Mouse (Mus musculus): ENCODE data around the gene Fxyd7.

Gene Fxyd7

DNA sequence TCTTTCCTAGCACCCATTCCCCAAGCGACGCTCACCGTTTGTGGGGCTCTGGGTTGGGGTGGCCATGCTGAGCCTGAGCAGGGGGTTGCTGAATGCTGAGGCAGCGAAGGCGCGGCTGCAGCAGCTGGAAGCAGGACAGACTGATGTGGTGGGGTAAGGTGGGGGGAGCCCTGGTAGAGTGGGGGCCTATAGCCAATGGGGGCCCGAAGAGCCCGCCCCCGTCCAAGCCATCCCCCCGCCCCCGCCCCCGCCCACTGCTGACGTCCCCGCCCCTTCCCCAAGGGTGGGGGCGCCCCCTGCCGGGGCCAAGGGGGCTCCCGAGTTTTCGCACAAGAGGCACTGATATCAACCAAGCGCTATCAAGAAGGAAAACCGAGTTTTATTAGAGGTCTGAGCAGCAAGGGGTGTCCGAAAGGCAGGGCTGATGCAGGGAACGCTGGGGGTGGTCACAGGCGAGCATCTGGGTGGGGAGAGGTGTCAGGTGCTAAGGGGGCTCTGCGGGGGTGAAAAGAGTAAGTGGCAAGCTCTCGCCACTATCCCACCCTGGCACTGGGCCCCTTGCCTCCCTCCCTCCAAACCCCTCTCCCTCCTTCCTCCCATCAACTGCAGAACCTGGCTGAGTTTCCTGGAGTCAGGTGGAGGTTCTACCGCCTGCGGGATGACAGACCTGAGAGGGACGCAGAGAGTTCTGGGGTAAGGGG lies at the start of gene Fxyd7:
Gene Fxyd7, minus strand, starts transcription at position 147 of the 701 bp plus-strand sequence.
- DNase-seq: peak; percentile 49

DNA sequence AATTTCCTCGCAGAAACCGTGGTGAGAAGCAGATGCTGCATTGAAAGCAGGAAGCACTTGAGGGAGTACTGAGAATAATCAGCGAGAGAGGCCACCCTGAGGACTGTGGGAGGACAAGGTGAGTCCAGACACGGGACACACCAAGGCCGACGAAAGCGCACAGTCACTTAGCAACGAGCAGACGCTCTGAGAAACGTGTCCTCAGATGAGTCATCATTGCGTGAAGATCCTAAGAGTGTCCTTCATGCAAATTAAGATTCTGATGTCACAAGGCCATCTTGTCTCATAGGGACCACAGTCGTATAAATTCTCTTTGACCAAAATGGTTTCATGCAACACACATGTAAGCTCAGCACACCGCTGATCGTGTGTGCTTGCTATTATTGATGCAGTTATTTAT lies 49.5 kb upstream of the Fxyd7 start:
- no peak for DNase-seq

DNA sequence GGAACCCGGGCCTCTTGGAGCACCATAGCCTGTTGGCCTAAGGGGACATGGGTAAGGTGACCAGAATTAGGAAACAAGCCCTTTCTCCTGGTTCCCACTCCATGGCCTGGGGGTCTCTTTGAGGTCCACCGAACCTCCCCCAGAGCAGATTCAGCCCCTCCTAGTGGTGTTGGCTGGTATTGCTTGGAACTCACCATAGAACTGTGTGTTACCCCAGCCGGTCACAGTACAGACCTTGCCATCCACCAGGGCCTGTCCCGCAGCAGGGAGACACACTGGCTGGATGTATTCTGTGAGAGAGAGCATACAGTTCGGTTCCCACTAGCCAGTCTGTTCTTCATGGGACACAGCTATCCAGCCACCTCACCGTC lies 48.3 kb upstream of the Fxyd7 start:
- no peak for DNase-seq

DNA sequence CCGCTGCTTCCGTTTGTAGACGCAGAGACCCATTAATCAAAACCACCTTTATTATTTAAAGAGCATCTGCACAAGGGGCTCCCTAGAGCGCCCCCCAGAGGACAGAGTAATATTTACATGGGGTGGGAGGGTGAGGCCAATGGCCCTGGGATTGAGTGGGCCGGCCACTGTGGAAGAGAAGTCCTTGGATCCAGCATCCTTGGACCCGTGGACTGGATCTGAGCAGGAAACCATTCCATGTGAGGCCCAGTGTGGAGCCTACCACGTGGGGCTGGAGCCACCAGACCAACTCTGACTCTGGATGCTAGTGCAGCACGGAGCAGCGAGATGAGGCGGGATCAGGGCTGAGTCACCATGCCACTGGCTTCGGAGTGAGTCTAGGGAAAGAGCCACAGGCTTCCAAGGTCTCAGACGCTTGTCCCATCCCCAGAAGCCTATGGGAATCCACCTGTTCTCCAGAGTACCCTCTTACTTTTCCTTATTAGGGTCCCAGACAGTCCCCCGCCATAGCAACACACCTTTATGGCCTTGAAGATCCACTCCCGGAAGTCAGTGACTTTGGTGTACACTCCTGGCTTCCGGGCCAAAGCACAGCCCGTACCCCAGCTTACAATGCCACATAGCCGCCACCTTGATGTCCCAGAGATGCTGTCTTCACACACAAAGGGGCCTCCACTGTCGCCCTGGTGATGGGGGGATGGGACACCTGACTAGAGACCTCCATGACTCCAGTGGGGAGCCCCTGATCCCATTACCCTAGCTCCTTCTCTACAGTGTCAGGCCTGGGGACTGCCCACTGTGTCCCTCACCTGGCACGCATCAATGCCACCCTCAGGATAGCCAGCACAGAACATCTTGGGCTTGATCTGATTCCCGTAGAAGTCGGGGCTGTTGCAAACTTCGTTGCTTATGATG lies 47.7 kb upstream of the Fxyd7 start:
- DNase-seq: no peak

DNA sequence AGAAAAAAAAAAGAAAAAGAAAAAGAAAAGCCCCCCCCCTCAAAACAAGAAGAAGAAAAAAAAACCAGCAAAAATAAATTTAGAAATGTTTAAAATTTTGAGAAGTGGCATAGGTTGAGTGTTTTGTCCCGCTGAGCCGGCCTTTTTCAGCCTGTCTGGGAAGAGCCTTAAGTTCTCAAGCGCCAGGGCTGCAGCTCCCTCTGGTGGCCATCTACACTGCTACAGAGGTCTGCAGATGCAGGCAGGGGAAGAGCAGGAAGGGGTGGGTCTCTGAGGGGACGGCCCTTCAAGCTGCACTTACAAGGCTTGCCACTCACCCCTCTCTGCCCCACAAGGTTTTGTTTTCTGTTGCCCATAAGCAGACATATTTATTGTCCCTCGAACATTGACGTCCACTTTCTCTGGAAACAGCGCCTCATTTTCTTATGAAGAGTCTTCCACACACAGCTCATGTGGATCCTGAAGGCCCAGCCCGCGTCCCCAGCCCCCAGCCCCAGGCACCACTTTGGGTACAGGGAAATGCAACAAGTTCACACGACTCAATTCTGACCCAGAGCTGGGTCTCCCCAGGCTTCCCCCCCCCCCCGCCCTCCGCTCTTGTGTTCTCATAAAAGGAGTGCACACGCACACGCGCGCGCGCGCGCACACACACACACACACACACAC lies 46.4 kb upstream of the Fxyd7 start:
- DNase-seq: peak; percentile 85

DNA sequence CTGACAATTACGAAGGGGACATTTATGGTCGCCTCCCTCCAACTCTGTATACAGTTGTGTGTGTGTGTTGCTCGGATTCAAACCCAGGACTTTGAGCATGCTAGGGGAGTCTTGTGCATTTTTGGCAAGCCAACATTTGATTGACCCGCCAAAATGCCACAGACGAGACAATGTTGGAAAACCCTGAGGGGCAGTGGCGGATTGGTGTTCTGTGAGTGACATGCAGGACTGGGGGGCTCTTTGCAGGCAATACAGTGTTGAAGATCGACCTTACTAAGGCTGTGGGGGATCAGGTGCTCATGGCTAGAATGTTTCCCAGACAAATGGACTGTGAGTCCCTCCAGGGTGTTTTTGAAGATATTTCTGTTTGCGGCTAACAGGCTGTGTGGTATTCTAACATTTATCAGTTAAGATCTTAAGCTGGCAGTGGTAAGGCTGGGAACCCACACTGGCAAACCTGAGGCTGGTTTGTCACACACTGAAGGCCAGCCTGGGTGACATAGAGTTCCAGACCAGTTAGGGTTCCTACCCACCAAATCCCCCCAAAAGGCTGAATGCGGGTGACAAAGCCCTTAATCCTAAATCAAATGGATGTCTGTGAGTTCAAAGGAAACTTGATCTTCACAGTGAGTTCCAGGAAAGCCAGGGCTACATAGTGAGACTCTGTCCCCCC lies 45.8 kb upstream of the Fxyd7 start:
- no peak for DNase-seq

DNA sequence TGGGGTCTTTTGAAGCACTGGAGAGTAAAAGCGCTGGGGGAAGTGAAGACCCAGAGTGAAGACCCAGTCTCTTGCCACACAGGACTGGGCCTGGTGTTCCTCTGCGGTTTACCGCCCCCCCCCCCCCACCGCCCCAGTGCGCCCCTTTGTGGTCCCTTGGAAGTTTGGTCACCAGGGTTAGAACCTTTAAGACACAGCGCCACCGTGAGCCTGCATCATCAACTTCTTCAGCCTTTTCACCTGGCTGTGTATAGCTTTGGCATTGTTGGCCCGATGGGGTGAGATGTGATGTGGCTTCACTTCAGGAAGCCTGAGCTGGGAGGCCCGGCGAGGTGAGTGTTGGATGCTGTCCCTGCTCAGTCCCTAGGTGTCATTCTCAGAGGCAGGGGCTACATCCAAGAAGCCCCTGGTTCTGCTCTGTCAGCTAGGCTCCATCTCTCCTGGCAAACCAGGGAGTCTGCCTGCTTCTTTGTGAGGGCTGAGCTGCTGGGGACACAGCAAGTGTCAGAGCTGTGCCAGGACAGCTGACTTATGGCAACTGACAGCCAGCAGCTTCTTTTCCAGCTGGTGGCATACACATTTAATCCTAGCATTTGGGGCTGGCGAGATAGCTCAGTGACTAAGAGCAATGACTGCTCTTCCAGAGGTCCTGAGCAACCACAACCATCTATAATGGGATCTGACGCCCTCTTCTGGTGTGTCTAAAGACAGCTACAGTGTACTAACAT lies 43.7 kb upstream of the Fxyd7 start:
- no peak for DNase-seq

DNA sequence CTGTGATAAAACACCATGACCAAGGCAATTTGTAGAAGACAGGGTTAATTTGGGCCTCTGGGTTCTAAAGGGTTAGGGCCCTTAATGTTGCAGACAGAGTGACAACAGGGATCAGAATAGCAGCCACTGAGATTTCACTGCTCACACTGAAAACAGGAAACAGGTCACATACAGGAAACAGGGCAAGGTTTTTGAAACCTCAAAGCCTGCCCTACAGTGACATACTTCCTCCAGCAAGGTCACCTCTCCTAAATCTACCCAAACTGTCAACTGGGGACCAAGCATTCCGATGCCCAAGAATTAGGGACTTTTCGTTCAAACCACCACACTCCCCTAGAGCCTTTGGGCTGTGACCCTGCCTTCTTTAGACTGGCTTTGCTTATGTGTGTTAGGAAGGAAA lies 38.5 kb upstream of the Fxyd7 start:
- no peak for DNase-seq

DNA sequence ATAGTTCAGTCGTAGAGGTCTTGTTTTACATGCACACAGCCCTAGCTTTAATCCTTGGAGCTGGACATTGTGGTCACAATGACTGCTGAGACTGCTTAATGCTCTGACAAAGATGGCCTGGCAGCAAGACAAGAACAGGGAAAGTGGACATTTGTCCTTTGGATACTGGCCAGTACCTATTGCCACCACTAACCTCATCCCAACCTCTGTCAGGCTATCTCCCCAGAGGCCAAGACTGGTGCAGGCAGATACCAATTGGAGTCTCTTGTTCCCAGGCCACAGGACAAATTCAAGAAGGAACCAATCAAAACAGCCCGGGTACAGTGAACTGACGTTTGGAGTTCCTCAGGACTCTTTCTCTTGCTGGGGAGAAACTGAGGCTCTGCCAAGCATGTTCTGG lies 36.9 kb upstream of the Fxyd7 start:
- DNase-seq: no peak

DNA sequence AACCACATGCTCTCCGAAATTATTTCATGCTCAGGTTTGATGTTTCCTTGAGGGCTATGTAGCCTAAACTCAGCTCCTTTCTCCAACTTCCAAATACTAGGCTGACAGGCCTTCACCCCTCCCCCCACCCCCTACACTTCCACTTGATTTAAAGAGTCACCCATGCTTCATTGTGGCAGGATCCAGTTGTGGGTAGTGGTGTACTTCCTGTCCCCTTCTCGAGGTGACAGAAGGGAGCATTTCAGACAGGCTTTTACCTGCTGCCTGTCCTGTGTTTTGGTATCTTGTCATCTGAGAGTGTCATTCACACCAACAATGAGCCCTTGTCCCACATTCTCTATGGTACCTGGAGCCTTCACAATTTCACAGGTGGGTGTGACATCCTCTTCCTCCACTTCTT lies 36.0 kb upstream of the Fxyd7 start:
- DNase-seq: no peak

DNA sequence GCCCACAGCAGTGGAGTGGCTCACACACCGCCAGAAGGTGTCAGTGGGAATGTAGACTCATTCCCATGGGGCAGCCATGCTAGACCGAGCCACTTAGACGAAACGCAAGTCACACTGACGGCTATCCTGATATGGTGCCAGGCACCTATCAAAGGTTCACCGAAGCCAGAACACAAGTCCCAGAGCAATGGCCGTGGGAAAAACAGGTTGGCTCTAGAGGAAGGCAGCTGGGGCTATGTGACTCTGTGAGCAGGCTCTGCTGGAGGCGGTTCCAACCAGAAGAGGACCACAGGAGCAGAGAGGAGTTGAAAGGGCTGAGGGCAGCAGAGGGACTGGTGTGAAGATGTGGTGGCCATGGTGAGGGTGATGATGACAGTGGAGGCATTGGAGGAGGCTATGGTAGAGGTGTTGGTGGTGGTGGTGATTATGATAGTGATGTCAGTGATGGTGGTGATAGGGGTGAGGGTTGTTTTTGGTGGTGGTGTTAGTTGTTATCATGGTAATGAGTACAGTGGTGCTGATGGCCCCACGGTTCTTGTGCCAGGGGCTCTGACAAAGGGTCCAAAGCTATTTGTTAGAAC lies 35.0 kb upstream of the Fxyd7 start:
- DNase-seq: no peak

DNA sequence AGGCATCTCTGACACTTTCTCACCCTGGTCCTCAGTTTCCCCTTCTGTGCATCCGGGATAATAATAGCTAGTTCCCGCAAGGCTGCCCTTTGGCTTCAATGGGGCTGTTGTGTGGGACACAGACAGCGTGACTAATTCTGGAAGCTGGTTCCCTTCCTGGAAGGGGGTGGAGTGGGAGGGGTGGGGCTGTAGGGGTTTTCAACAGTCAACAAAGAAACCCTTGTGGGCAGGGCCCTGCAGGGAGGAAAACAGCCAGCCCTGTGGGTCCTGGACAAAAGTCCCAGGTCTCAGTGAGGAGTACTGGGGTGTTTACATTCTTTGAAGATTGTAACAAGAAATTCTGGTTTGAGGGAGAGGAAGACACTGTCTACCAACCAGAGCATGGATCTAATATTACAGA lies 33.9 kb upstream of the Fxyd7 start:
- DNase-seq: no peak

DNA sequence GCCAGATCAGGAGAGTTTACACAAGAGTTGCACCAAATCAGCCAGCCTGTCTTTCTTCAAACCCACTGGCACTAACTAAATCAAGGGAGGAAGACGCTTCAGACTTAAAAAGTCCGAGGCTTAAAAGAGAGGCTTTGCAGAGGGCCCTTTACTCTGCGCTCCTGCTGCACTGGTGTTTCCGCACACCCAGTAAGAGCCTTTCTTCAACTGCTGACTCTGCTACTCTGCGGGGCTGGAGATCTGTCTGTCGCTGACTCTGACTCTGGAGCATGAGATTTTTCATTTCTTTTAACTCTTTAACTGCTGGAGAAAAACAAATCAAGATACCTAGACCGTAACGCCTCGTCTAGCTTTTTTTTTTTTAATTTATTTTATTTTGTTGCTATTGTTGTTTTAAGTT lies 32.9 kb upstream of the Fxyd7 start:
- DNase-seq: no peak

DNA sequence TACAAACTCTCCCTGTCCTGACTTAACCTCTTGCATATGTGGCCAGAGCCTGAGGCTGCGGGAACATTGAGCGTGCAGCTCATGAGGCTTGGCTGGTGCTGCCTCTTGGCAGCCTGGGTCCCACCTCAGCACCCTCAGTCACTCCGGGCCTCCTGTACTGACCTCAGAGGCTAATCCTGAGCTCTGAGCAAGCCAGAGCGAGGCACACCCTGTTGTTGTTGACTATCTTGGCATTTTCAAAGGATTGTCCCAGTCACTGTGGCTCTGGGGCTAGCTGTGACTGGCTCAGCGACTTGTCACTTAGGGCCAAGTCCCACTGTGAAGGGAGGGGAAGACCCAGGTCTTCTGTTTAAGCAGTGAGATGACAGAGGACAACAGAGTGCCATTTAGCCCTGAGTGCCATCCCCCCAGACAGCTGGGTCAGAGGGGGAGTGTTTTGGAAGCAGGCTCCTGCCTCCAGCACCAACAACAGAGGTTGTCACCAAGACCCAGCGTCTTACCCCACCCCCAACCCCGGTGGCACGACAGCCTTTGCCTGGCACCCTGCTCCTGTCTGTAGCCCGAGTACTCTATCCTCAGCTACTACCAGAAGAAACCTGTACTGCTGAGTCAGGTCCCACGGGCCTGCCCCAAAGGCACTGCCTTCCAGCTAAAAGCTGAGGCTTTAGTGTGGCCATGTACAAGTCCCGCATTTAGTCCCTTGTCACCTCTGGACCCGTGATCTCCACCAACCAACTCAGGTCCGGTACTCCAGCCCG lies 31.7 kb upstream of the Fxyd7 start:
- peak; percentile 45 for DNase-seq

DNA sequence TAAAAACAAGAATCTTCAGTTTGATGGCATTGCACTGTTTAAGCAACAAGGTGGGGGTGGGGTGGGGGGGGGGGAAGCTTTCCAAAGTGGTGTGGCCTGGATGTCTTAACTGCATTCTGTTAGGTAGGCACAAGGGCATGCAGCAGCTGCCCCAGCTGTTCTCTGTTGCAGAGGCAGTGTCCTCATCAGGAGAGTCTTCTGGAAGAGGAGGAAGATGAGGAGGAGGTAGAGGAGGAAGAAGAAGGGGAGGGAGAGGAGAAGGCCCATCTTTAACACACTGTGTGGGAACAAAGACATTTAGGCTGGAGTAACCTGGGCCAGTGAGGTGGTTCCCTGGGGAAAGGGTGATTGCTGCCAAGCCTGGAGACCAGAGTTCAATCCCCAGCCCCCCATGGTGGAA lies 30.8 kb upstream of the Fxyd7 start:
- DNase-seq: no peak

DNA sequence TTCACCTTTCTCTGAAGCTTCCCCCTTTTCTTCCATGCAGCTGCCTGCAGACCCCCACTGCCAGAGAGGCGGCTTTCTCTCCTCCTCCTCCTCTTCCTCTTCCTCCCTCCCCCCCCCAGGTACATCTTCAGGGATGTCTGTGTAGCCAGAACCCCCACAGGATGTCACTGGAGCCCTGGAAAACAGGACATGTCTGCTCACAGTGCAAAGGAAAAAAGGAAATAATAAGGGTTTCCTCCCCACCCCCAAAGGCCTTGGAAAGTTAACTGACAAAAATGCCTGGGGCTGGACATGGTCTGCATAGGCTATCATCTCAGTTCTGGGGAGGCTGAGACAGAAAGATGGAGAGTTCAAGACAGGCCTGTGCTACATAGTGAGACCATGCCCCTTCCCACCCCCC lies 29.8 kb upstream of the Fxyd7 start:
- no peak for DNase-seq

DNA sequence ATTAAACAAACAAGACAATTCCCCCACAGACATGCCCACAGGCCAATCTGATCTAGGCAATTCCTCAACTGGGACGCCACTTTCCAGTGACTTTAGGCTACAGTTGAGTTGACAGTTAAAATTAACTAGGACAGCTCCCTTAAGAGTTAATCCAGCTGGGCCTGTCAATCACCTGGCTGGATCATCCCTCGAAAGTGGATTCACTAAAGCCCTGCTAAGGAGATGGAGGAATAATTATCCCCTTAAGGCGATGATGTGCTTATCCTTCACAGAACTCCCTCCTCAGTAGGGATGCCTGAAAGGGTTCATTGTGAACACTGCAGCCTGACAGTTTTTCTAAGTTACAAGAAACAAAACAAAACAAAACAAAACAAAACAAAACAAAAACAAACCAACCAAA lies 29.3 kb upstream of the Fxyd7 start:
- DNase-seq: no peak

DNA sequence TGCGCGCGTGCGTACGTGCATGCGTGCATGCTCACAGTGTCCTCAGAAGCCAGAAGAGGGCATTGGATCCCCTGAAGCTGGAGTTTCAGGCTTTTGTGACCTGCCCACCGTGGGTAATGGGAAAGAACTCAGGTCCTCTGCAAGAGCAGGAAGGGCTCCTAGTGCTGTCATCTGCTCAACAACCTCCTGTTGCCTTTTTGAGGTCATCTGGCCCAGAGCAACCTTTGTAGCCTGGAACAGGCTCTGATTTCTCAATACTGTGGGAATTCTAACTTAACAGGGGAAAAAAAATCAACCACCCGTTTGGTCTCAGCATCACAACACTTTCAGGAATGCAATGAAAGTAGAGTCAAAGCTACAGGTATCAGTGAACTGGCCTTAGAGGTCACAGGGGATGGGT lies 28.4 kb upstream of the Fxyd7 start:
- DNase-seq: no peak

DNA sequence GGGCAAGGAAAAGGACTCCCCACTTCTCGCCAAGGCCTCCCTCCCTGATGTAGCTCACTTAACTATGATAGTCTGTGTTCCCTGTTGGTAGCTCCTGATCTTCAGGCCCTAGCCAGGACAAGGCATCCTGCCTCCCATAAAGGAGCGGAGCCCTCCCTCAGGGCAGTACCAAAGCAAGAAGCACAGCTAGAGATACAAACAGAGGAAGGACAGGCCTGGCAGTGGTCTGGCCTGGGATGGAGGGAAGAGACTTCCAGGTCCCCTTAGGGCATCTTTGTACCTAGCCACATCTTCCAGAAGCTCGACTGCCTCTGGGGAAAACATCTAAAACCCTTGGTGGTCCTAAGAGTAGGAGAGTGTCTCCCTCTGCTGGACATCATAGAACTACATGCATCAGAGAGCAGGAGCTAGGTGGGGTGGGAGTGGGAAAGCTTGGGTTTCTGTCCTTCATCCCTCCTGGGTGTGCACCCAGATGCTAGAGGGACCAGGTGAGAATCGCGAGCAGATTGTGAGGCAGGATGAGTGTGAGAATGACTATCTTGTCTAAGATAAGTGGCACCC lies 26.7 kb upstream of the Fxyd7 start:
- no peak for DNase-seq

DNA sequence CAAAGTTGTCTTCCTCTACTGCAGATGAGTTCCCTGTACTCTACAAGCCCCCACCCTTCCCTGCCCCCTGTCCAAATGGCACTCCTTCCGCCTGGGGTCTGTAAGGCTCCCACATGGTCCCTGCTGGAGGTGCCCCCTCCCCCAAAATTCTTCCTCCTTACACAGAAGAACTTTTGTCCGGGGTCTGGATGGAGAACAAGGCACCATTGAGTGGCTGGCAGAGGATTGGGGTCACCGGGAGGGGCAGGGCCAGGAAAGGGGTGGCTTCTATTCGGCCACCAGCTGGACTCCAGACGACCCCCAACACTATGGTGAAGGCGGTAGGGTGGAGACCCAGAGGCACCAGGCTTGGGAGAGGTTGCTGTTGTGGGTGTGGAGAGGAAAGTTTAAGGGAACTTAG lies 26.2 kb upstream of the Fxyd7 start:
- no peak for DNase-seq

DNA sequence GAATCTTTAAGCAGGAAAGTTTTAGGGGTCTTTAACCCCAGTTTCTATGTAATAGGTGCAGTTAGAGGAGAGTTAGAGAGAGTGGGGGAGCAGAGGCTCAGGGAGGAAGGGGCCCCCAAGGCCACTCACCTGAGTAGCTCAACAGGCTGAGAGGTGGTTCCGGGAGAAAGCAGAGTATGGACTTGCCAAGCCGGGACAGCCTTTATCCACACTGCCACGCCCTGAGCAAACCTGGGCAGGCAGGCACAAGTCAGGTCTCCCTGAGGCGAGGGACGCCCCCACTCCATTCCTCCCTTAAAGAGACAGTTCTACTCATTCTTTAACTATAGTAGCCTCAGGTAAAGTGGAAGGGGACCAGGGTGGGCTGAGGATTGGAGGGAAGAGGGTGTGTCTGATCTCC lies 25.2 kb upstream of the Fxyd7 start, which contains the start of gene Fxyd3:
Gene Fxyd3, minus strand, starts transcription at position 213 of the 400 bp plus-strand sequence.
- no peak for DNase-seq
